Mouse (Mus musculus) kidney, embryonic 16.5 days (tissue): ENCODE measurements around the gene Hps6. TPM values are rescaled to one million over a fixed set of nuclear protein-coding genes. Genes with fewer than 3 reads are reported as not detected.
"Not testable (repeated sequence)": the region's sequence is repeated elsewhere in the genome, so short reads cannot be mapped to it uniquely, and the experiment has no call there.

Experiments
- ATAC-seq: fragments of 200-750 bp; cut with Nextera tagmentation; 2 replicates; pipeline ENCODE4 v1.8.0; 2017; ENCODE audit warnings: moderate TSS enrichment; ENCODE audit not compliant: low FRiP score, low TSS enrichment
- H3K27ac ChIP-seq: fragments of 300-500 bp; sonication (generic); 2 replicates; pipeline ENCODE4 v1.5.1; 2014; ENCODE audit warnings: low read length
- H3K27me3 ChIP-seq: fragments of 300-500 bp; sonication (generic); 2 replicates; pipeline ENCODE4 v1.6.1; 2014; ENCODE audit warnings: low read length, control low read depth, mixed read lengths; ENCODE audit not compliant: insufficient read depth
- H3K36me3 ChIP-seq: fragments of 300-500 bp; sonication (generic); 2 replicates; pipeline ENCODE4 v1.6.1; 2014; ENCODE audit warnings: low read length, control low read depth, mixed read lengths; ENCODE audit not compliant: insufficient read depth
- H3K4me1 ChIP-seq: fragments of 300-500 bp; sonication (generic); 2 replicates; pipeline ENCODE4 v1.6.1; 2014; ENCODE audit warnings: low read length, control low read depth, mixed read lengths; ENCODE audit not compliant: insufficient read depth
- H3K4me2 ChIP-seq: fragments of 300-500 bp; sonication (generic); replicated peaks from 2 replicates; pipeline ENCODE4 v1.6.1; 2014; ENCODE audit warnings: low read depth, low read length
- H3K4me3 ChIP-seq: fragments of 300-500 bp; sonication (generic); 2 replicates; pipeline ENCODE4 v1.5.1; 2014; ENCODE audit warnings: mild to moderate bottlenecking, low read length
- H3K9ac ChIP-seq: fragments of 300-500 bp; sonication (generic); replicated peaks from 2 replicates; pipeline ENCODE4 v1.6.1; 2014; ENCODE audit warnings: low read length
- H3K9me3 ChIP-seq: fragments of 300-500 bp; sonication (generic); 2 replicates; pipeline ENCODE4 v1.6.1; 2016; ENCODE audit warnings: low read length, control low read depth
- WGBS: fragments of 180-500 bp; shearing (Covaris S2); extraction: QIAGEN DNeasy Blood & Tissue Kit; methylation state at CpG from one replicate; pipeline ENCODE4 v1.1.7; 2014; 5-methylcytosine and 5-hydroxymethylcytosine counted together
- polyA plus RNA-seq: library from polyadenylated mRNA; unstranded; fragments of >200 nt; fragmentation: Nextera tagmentation; extraction: Ambion mirVana; gene quantifications from 2 replicates; pipeline ENCODE4 v1.2.1, GENCODE M21; 2015

Gene Hps6
- 9.8 and 10.5 TPM in 2 replicates for polyA plus RNA-seq

GRCm38 (mm10) chr19:46003371-46004226, at the start of gene Hps6:
Hps6 (plus strand) TSS chr19:46003508.
- H3K4me3 ChIP-seq = peak within 1 kb of the TSS; percentile 83
- peak within 1 kb of the TSS; percentile 99 for H3K4me2 ChIP-seq
- H3K27me3 ChIP-seq = no peaks in the 10 kb centered on the region
- ATAC-seq = peak; percentile 94
- H3K36me3 ChIP-seq = peaks cover 17% of the 10 kb centered on the region
- H3K4me1 ChIP-seq = peaks cover 13% of the 10 kb centered on the region
- WGBS = under 1% methylated on average over 70 of the region's 70 CpGs
- peak within 1 kb of the TSS; percentile 90 for H3K9ac ChIP-seq
- peak within 1 kb of the TSS; percentile 76 for H3K27ac ChIP-seq
- 0 out of 2 replicates have a peak, but pooled peaks cover 5% of the 10 kb centered on the region for H3K9me3 ChIP-seq

- no peak for ATAC-seq
- 89% methylated on average over 7 of the region's 7 CpGs for WGBS
- Histone ChIP-seq H3K4me3 (no peak overlapping the region), H3K27me3 (no peaks in the 10 kb centered on the region), H3K27ac (no peak overlapping the region), H3K9me3 (no peaks in the 10 kb centered on the region), H3K4me1 (no peaks in the 10 kb centered on the region), H3K36me3 (0 out of 2 replicates have a peak, but pooled peaks cover 5% of the 10 kb centered on the region), H3K4me2 (no peak overlapping the region), H3K9ac (no peak overlapping the region)
These were observed 46.6 kb upstream of the Hps6 start for GRCm38 (mm10) chr19:45956736-45957135.

GRCm38 (mm10) chr19:45960770-45961169, 42.5 kb upstream of the Hps6 start:
- peaks cover 15% of the 10 kb centered on the region; the same call in 1 of the 2 replicates for H3K36me3 ChIP-seq
- 15% methylated on average over 5 of the region's 5 CpGs for WGBS
- no peak overlapping the region for H3K27ac ChIP-seq
- no peak overlapping the region for H3K4me2 ChIP-seq
- no peak overlapping the region for H3K4me3 ChIP-seq
- H3K9ac ChIP-seq = no peak overlapping the region
- no peaks in the 10 kb centered on the region for H3K9me3 ChIP-seq
- ATAC-seq = no peak
- H3K27me3 ChIP-seq = no peaks in the 10 kb centered on the region
- no peaks in the 10 kb centered on the region for H3K4me1 ChIP-seq

GRCm38 (mm10) chr19:45984379-45984778, 18.9 kb upstream of the Hps6 start:
- Histone ChIP-seq H3K4me2 (no peak overlapping the region), H3K27ac (peak overlapping the region; percentile 24; the same call in 1 of the 2 replicates), H3K4me1 (0 out of 2 replicates have a peak, but pooled peaks cover 4% of the 10 kb centered on the region), H3K9ac (no peak overlapping the region), H3K4me3 (no peak overlapping the region), H3K9me3 (no peaks in the 10 kb centered on the region), H3K27me3 (no peaks in the 10 kb centered on the region), H3K36me3 (0 out of 2 replicates have a peak, but pooled peaks cover 9% of the 10 kb centered on the region)
- ATAC-seq = no peak

- WGBS = 98% methylated on average over 3 of the region's 3 CpGs
- H3K36me3 ChIP-seq = 0 out of 2 replicates have a peak, but pooled peaks cover 7% of the 10 kb centered on the region
- no peak for ATAC-seq
These were observed 15.1 kb upstream of the Hps6 start for GRCm38 (mm10) chr19:45988238-45988637.

GRCm38 (mm10) chr19:45991171-45991570, 12.1 kb upstream of the Hps6 start:
- WGBS = 90% methylated on average over 3 of the region's 3 CpGs
- Histone ChIP-seq H3K9me3 (peaks cover 7% of the 10 kb centered on the region; the same call in 1 of the 2 replicates), H3K4me2 (no peak overlapping the region), H3K9ac (no peak overlapping the region), H3K4me1 (no peaks in the 10 kb centered on the region), H3K27me3 (no peaks in the 10 kb centered on the region), H3K27ac (no peak overlapping the region), H3K36me3 (peaks cover 23% of the 10 kb centered on the region), H3K4me3 (no peak overlapping the region)
- ATAC-seq = no peak

More at GRCm38 (mm10) chr19:45988238-45988637, 15.1 kb upstream of the Hps6 start:
- no peaks in the 10 kb centered on the region for H3K27me3 ChIP-seq
- no peak overlapping the region for H3K4me3 ChIP-seq
- H3K27ac ChIP-seq = no peak overlapping the region
- no peaks in the 10 kb centered on the region for H3K9me3 ChIP-seq
- H3K4me1 ChIP-seq = 0 out of 2 replicates have a peak, but pooled peaks cover 4% of the 10 kb centered on the region
- H3K9ac ChIP-seq = no peak overlapping the region
- no peak overlapping the region for H3K4me2 ChIP-seq

GRCm38 (mm10) chr19:45993441-45993840, 9.9 kb upstream of the Hps6 start:
- not testable (repeated sequence) for H3K27ac ChIP-seq, H3K4me3 ChIP-seq, H3K27me3 ChIP-seq, H3K9ac ChIP-seq, H3K9me3 ChIP-seq, ATAC-seq, H3K4me1 ChIP-seq, H3K4me2 ChIP-seq
- WGBS = 79% methylated on average over 6 of the region's 6 CpGs
- H3K36me3 ChIP-seq = peaks cover 16% of the 10 kb centered on the region

DNA sequence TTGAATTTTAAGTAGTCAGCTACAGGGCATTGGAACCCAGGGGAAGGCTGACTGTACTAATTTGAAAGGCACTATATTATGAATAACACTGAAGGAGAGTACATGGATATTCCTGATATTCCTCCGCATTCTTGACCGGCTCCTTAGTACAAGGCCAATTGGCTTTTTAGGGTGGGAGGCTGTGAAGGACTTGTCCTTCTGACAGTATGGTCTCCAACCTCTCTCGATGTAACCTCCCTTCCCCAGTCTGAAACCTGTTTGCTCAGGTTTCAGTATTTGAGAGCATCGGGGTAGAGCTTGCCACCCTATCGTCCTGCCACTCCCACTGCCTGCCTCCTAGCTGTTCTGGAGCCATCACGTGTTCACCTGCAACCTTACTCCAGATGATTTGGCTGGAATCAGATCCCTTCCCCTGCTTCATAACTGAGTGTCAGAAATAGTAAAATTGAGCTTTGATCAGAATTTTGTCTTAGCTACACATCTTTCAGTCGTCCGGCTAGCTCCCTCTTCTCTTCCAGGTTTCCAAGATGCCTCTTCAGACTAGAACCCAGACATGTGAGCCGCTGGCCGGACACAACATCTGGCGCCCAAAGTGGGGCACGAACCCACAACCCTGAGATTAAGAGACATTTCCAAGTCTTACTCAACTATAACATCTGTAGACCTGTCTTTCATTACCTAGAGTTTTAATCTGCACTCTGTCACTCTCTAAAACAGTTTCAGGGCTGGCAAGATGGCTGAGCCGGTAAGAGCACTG, 9.1 kb upstream of the Hps6 start:
- Histone ChIP-seq H3K9ac (no peak overlapping the region), H3K4me2 (no peak overlapping the region), H3K36me3 (peaks cover 16% of the 10 kb centered on the region), H3K27ac (no peak overlapping the region), H3K4me3 (no peak overlapping the region), H3K27me3 (no peaks in the 10 kb centered on the region), H3K9me3 (peaks cover 7% of the 10 kb centered on the region; the same call in 1 of the 2 replicates), H3K4me1 (peaks cover 8% of the 10 kb centered on the region)
- ATAC-seq = no peak
- whole genome bisulfite sequencing = 91% methylated on average over 13 of the region's 13 CpGs

DNA sequence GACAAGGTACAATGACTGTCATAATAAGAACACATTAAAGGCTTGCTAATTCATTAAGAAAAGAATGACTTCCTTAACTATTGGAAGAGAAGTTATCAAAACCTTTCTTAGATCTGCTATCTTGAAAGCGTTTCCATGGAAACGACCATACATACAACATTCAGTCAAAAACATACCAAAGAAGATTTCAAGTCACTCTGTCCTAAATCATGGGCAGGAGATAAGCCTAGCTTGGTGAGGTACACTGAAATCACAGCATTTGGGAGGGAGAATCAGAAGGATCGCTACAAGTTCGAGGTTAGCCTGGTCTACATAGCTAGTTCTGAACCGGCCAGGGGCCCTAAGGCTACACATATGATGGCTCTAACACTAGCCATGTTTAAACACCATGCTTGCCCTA, 5.9 kb upstream of the Hps6 start:
- 57% methylated on average over 5 of the region's 5 CpGs for WGBS
- ATAC-seq = no peak
- H3K4me2 ChIP-seq = peak overlapping the region; percentile 59
- peak overlapping the region; percentile 77 for H3K4me3 ChIP-seq
- peak overlapping the region; percentile 97 for H3K27ac ChIP-seq
- peaks cover 7% of the 10 kb centered on the region; the same call in 1 of the 2 replicates for H3K9me3 ChIP-seq
- peak overlapping the region; percentile 89 for H3K9ac ChIP-seq
- no peaks in the 10 kb centered on the region for H3K27me3 ChIP-seq
- H3K36me3 ChIP-seq = peaks cover 16% of the 10 kb centered on the region
- H3K4me1 ChIP-seq = peaks cover 8% of the 10 kb centered on the region
